Mouse (Mus musculus) liver, adult 2 months (tissue): ENCODE measurements at regions not wholly inside any gene's neighbourhood (a gene's known extent, or its start where the extent isn't known, plus 50 kb on each side); places are given as distances from the start of the nearest gene placed in this dataset.

ENCODE experiments used
- DNase-seq: peaks from one replicate; pipeline ENCODE4 v3.0.0-alpha.2; 2011; ENCODE audit warnings: low read depth, low spot score; ENCODE audit errors: extremely low read depth
- H3K27ac ChIP-seq: fragments of 200-500 bp; replicated peaks from 2 replicates; pipeline ENCODE4 v1.5.1; 2012; ENCODE audit warnings: low read depth, mild to moderate bottlenecking, control low read depth, inconsistent platforms, low read length; ENCODE audit not compliant: insufficient read depth
- H3K27me3 ChIP-seq: fragments of 200-500 bp; 2 replicates; pipeline ENCODE4 v1.6.1; 2012; ENCODE audit warnings: mild to moderate bottlenecking, moderate library complexity, low read length, inconsistent platforms; ENCODE audit not compliant: control insufficient read depth, insufficient read depth
- H3K36me3 ChIP-seq: fragments of 200-500 bp; 2 replicates; pipeline ENCODE4 v1.6.1; 2012; ENCODE audit warnings: low read length, inconsistent platforms; ENCODE audit not compliant: control insufficient read depth, insufficient read depth
- H3K4me1 ChIP-seq: fragments of 200-500 bp; 2 replicates; pipeline ENCODE4 v1.6.1; 2011; ENCODE audit warnings: low read length; ENCODE audit not compliant: control insufficient read depth, insufficient read depth
- H3K4me3 ChIP-seq: fragments of 200-500 bp; 2 replicates; pipeline ENCODE4 v1.5.1; 2011; ENCODE audit warnings: low read depth, mild to moderate bottlenecking, control low read depth, low read length, moderate library complexity; ENCODE audit not compliant: insufficient read depth
- H3K79me2 ChIP-seq: fragments of 200-500 bp; 2 replicates; pipeline ENCODE4 v1.6.1; 2012; ENCODE audit warnings: inconsistent platforms, mild to moderate bottlenecking, low read length, moderate library complexity; ENCODE audit not compliant: control insufficient read depth, insufficient read depth
- H3K9ac ChIP-seq: fragments of 200-500 bp; 2 replicates; pipeline ENCODE4 v1.6.1; 2012; ENCODE audit warnings: low read depth, mild to moderate bottlenecking, control low read depth, inconsistent platforms, low read length
- CTCF ChIP-seq: fragments of 200-500 bp; IDR thresholded peaks from 2 replicates; pipeline ENCODE4 v1.5.1; 2011; ENCODE audit warnings: low read depth, low read length, control low read depth
- POLR2A ChIP-seq: fragments of 200-500 bp; IDR thresholded peaks from 2 replicates; pipeline ENCODE4 v1.6.1; 2011; ENCODE audit warnings: low read length, control low read depth; ENCODE audit not compliant: insufficient read depth; ENCODE audit errors: extremely low read depth
- WGBS: fragments of 180-500 bp; shearing (Covaris S2); methylation state at CpG from one replicate; pipeline ENCODE4 v1.1.7; 2018; 5-methylcytosine and 5-hydroxymethylcytosine counted together

- Histone ChIP-seq H3K4me1 (no peaks in the 10 kb centered on the region), H3K9ac (no peak overlapping the region), H3K79me2 (no peaks in the 10 kb centered on the region), H3K27ac (no peak overlapping the region), H3K4me3 (no peak overlapping the region), H3K36me3 (no peaks in the 10 kb centered on the region), H3K27me3 (no peaks in the 10 kb centered on the region)
- DNase-seq, result no peak
- WGBS, result 85% methylated on average over 5 of the region's 5 CpGs
- TF ChIP-seq POLR2A, result no peak
- no peak for TF ChIP-seq CTCF
Observed at GRCm38 (mm10) chr3:56393134-56393533, 209.6 kb upstream of the Nbea start.

GRCm38 (mm10) chr3:56380316-56380715 is 196.8 kb upstream of the Nbea start:
- TF ChIP-seq POLR2A (no peak), CTCF (no peak)
- H3K27ac ChIP-seq, result no peak overlapping the region
- H3K4me1 ChIP-seq, result no peaks in the 10 kb centered on the region
- H3K36me3 ChIP-seq, result no peaks in the 10 kb centered on the region
- no peak overlapping the region for H3K4me3 ChIP-seq
- no peak for DNase-seq
- no peak overlapping the region for H3K9ac ChIP-seq
- H3K79me2 ChIP-seq, result no peaks in the 10 kb centered on the region
- H3K27me3 ChIP-seq, result no peaks in the 10 kb centered on the region

- Histone ChIP-seq H3K36me3 (no peaks in the 10 kb centered on the region), H3K27ac (no peak overlapping the region), H3K9ac (no peak overlapping the region), H3K4me3 (no peak overlapping the region), H3K4me1 (no peaks in the 10 kb centered on the region), H3K79me2 (no peaks in the 10 kb centered on the region), H3K27me3 (no peaks in the 10 kb centered on the region)
- TF ChIP-seq CTCF, result no peak
- TF ChIP-seq POLR2A, result no peak
- WGBS, result 80% methylated on average over 3 of the region's 3 CpGs
- DNase-seq, result no peak
Observed at GRCm38 (mm10) chr3:56379500-56379899, 196.0 kb upstream of the Nbea start.

GRCm38 (mm10) chr3:56362543-56362942 is 179.0 kb upstream of the Nbea start:
- TF ChIP-seq POLR2A (no peak), CTCF (no peak)
- no peaks in the 10 kb centered on the region for H3K79me2 ChIP-seq
- no peaks in the 10 kb centered on the region for H3K4me1 ChIP-seq
- DNase-seq, result no peak
- WGBS, result 71% methylated on average over 2 of the region's 2 CpGs
- no peaks in the 10 kb centered on the region for H3K27me3 ChIP-seq
- no peak overlapping the region for H3K27ac ChIP-seq
- H3K4me3 ChIP-seq, result no peak overlapping the region
- H3K36me3 ChIP-seq, result no peaks in the 10 kb centered on the region
- H3K9ac ChIP-seq, result no peak overlapping the region

GRCm38 (mm10) chr3:56357035-56357701 is 173.7 kb upstream of the Nbea start:
- no peak overlapping the region for H3K27ac ChIP-seq
- 70% methylated on average over 6 of the region's 6 CpGs for WGBS
- H3K36me3 ChIP-seq, result no peaks in the 10 kb centered on the region
- no peak overlapping the region for H3K9ac ChIP-seq
- H3K4me3 ChIP-seq, result no peak overlapping the region
- TF ChIP-seq CTCF (no peak), POLR2A (no peak)
- no peaks in the 10 kb centered on the region for H3K27me3 ChIP-seq
- H3K79me2 ChIP-seq, result no peaks in the 10 kb centered on the region
- DNase-seq, result no peak
- H3K4me1 ChIP-seq, result no peaks in the 10 kb centered on the region

GRCm38 (mm10) chr3:56356163-56356882 is 172.8 kb upstream of the Nbea start:
- Histone ChIP-seq H3K27ac (no peak overlapping the region), H3K4me3 (no peak overlapping the region), H3K27me3 (no peaks in the 10 kb centered on the region), H3K4me1 (no peaks in the 10 kb centered on the region), H3K9ac (no peak overlapping the region), H3K79me2 (no peaks in the 10 kb centered on the region), H3K36me3 (no peaks in the 10 kb centered on the region)
- DNase-seq, result no peak
- WGBS, result 87% methylated on average over 5 of the region's 5 CpGs
- no peak for TF ChIP-seq CTCF
- TF ChIP-seq POLR2A, result no peak
